Comparison of ENCODE assay signal across 31 mouse cellular contexts in genomic region chr2:13202805-13203475, GRCm38 (mm10).
DNase-seq lines count a peak whose midpoint lies in the region; ATAC-seq lines count a peak whose summit lies in the region.
"Had no signal": no experiment of that assay in that cellular context is flagged by ENCODE, and none has a peak within 500 bp of the region (broad histone marks: within the 10 kb centered on the region; RNA-seq: fewer than 3 reads in every experiment).

No protein-coding gene starts in this region.

- H3K9me3 ChIP-seq in forebrain, embryonic 11.5 days (ENCODE audit: control insufficient read depth, low read length) = no peaks in the 10 kb centered on the region
- no peaks in the 10 kb centered on the region for H3K9me3 ChIP-seq in forebrain, embryonic 13.5 days (replicated peaks)
- no peaks in the 10 kb centered on the region for H3K9me3 ChIP-seq in kidney, embryonic 15.5 days (replicated peaks)
- H3K9me3 ChIP-seq: embryonic facial prominence, embryonic 13.5 days; forebrain, embryonic 10.5 days; hindbrain, embryonic 12.5 days; intestine, embryonic 15.5 days; limb, embryonic 10.5 days; limb, embryonic 15.5 days; liver, embryonic 13.5 days; megakaryocyte, embryonic 14.5 days; midbrain, embryonic 13.5 days; stomach, embryonic 15.5 days had no signal

- H3K4me1 ChIP-seq in forebrain, embryonic 11.5 days (replicated peaks; ENCODE audit: control insufficient read depth, insufficient read depth, low read length) = no peaks in the 10 kb centered on the region
- no peaks in the 10 kb centered on the region for H3K4me1 ChIP-seq in forebrain, embryonic 13.5 days
- peaks cover 7% of the 10 kb centered on the region; the same call in 1 of the 2 replicates for H3K4me1 ChIP-seq in kidney, embryonic 15.5 days
- H3K4me1 ChIP-seq: embryonic facial prominence, embryonic 13.5 days; hindbrain, embryonic 12.5 days; intestine, embryonic 15.5 days; limb, embryonic 10.5 days; limb, embryonic 15.5 days; liver, embryonic 13.5 days; midbrain, embryonic 13.5 days; stomach, embryonic 15.5 days had no signal

- no peak overlapping the region for H3K9ac ChIP-seq in forebrain, embryonic 11.5 days (ENCODE audit: low read length)
- H3K9ac ChIP-seq in forebrain, embryonic 13.5 days = no peak overlapping the region
- no peak overlapping the region for H3K9ac ChIP-seq in kidney, embryonic 15.5 days
- H3K9ac ChIP-seq: embryonic facial prominence, embryonic 13.5 days; hindbrain, embryonic 12.5 days; intestine, embryonic 15.5 days; limb, embryonic 15.5 days; liver, embryonic 13.5 days; midbrain, embryonic 13.5 days; stomach, embryonic 15.5 days had no signal

- H3K27ac ChIP-seq in forebrain, embryonic 11.5 days (ENCODE audit: low read depth, low read length) = no peak overlapping the region
- H3K27ac ChIP-seq in forebrain, embryonic 13.5 days = no peak overlapping the region
- no peak overlapping the region for H3K27ac ChIP-seq in kidney, embryonic 15.5 days
- H3K27ac ChIP-seq: embryonic facial prominence, embryonic 13.5 days; forebrain, embryonic 10.5 days; hindbrain, embryonic 12.5 days; hindbrain, postnatal 0 days; intestine, embryonic 15.5 days; limb, embryonic 10.5 days; limb, embryonic 15.5 days; liver, embryonic 13.5 days; midbrain, embryonic 13.5 days; stomach, embryonic 15.5 days had no signal

- 0 out of 2 replicates have a peak, but pooled peaks have one; percentile 44 for ATAC-seq in forebrain, embryonic 11.5 days (replicated peaks; ENCODE audit: low FRiP score)
- no peak for ATAC-seq in forebrain, embryonic 13.5 days
- peak; percentile 83 for ATAC-seq in kidney, embryonic 15.5 days (replicated peaks; ENCODE audit: low FRiP score)
- ATAC-seq: hindbrain, postnatal 0 days; intestine, embryonic 15.5 days; lung, postnatal 0 days; midbrain, embryonic 13.5 days had no signal

- no peaks in the 10 kb centered on the region for H3K27me3 ChIP-seq in forebrain, embryonic 11.5 days (ENCODE audit: control insufficient read depth, insufficient read depth, low read length)
- no peaks in the 10 kb centered on the region for H3K27me3 ChIP-seq in forebrain, embryonic 13.5 days
- H3K27me3 ChIP-seq in kidney, embryonic 15.5 days = no peaks in the 10 kb centered on the region
- H3K27me3 ChIP-seq: CH12.LX; embryonic facial prominence, embryonic 13.5 days; hindbrain, embryonic 12.5 days; intestine, embryonic 15.5 days; limb, embryonic 15.5 days; liver, embryonic 13.5 days; megakaryocyte, embryonic 14.5 days; midbrain, embryonic 13.5 days; stomach, embryonic 15.5 days had no signal

- H3K4me3 ChIP-seq in forebrain, embryonic 11.5 days (ENCODE audit: low read depth, low read length) = no peak overlapping the region
- H3K4me3 ChIP-seq in forebrain, embryonic 13.5 days = no peak overlapping the region
- H3K4me3 ChIP-seq in kidney, embryonic 15.5 days (replicated peaks) = no peak overlapping the region
- H3K4me3 ChIP-seq: embryonic facial prominence, embryonic 13.5 days; forebrain, embryonic 10.5 days; hindbrain, embryonic 12.5 days; intestine, embryonic 15.5 days; limb, embryonic 10.5 days; limb, embryonic 15.5 days; liver, embryonic 13.5 days; megakaryocyte, embryonic 14.5 days; midbrain, embryonic 13.5 days; stomach, embryonic 15.5 days had no signal

- H3K4me2 ChIP-seq in forebrain, embryonic 11.5 days (ENCODE audit: low read depth, low read length, severe bottlenecking) = no peak overlapping the region
- H3K4me2 ChIP-seq in forebrain, embryonic 13.5 days = no peak overlapping the region
- no peak overlapping the region for H3K4me2 ChIP-seq in kidney, embryonic 15.5 days
- H3K4me2 ChIP-seq: embryonic facial prominence, embryonic 13.5 days; heart, embryonic 11.5 days; hindbrain, embryonic 12.5 days; intestine, embryonic 15.5 days; limb, embryonic 15.5 days; liver, embryonic 13.5 days; midbrain, embryonic 13.5 days; stomach, embryonic 15.5 days had no signal

- no peaks in the 10 kb centered on the region for H3K36me3 ChIP-seq in forebrain, embryonic 11.5 days (ENCODE audit: control insufficient read depth, insufficient read depth, low read length)
- H3K36me3 ChIP-seq in forebrain, embryonic 13.5 days (ENCODE audit: poor library complexity, severe bottlenecking) = no peaks in the 10 kb centered on the region
- no peaks in the 10 kb centered on the region for H3K36me3 ChIP-seq in kidney, embryonic 15.5 days
- H3K36me3 ChIP-seq: embryonic facial prominence, embryonic 13.5 days; forebrain, embryonic 10.5 days; hindbrain, embryonic 12.5 days; intestine, embryonic 15.5 days; limb, embryonic 10.5 days; liver, embryonic 13.5 days; midbrain, embryonic 13.5 days; stomach, embryonic 15.5 days had no signal

- DNase-seq in forebrain, embryonic 11.5 days (ENCODE audit: low spot score) = no peak
- DNase-seq in kidney, postnatal 10 days = no peak
- peak; percentile 94 for DNase-seq in Muller cell, postnatal 12 days (ENCODE audit: inconsistent ontology term)
- peak; percentile 7 for DNase-seq in embryo, embryonic 9.5 days (ENCODE audit: extremely low spot score)
- no peak for DNase-seq in T-cell, adult 2 months (ENCODE audit: low spot score)
- no peak for DNase-seq in cerebellum, postnatal 14 days
- DNase-seq: adrenal gland, postnatal 25 days; cerebellum, adult 11-12 months; cerebellum, postnatal 10 days; gastrocnemius, postnatal 14 days; heart, postnatal 36 days; layer of hippocampus, adult 9-11 months; liver, embryonic 13.5 days; lung, adult 18-20 months; lung, postnatal 4 days; right cerebral cortex, postnatal 25 days had no signal

- 39% methylated on average over 6 of the region's 6 CpGs for WGBS in forebrain, embryonic 11.5 days
- 35% methylated on average over 6 of the region's 6 CpGs for WGBS in forebrain, embryonic 13.5 days
- 23% methylated on average over 6 of the region's 6 CpGs for WGBS in kidney, embryonic 15.5 days

Comparison
In these comparisons a context has a peak if more than half of its experiments do, and no peak if none do; other contexts are left out.
1. DNase-seq: peak in Muller cell, postnatal 12 days (single experiment) and embryo, embryonic 9.5 days (single experiment); none in forebrain, embryonic 11.5 days (single experiment), kidney, postnatal 10 days (single experiment), T-cell, adult 2 months (single experiment) and cerebellum, postnatal 14 days (0 of 2).